In the genomic region with DNA sequence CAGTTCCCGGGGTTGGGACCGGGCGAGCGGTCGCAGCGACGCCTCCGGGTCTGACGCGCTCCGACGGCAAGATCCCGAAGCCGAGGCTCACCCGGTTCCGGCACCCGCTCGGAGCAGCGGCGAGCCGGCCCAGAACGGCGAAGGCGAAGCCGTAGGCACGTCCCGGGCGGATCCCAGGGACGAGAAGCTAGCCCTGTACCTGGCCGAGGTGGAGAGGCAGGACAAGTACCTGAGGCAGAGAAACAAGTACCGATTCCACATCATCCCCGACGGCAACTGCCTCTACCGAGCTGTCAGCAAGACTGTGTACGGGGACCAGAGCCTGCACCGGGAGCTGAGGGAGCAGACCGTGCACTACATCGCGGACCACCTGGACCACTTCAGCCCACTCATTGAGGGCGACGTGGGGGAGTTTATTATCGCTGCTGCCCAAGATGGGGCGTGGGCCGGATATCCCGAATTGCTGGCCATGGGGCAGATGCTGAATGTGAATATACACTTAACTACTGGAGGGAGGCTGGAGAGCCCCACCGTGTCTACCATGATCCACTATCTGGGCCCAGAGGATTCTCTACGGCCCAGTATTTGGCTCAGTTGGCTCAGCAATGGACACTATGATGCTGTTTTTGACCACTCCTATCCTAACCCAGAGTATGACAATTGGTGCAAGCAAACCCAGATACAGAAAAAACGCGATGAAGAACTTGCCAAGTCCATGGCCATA, we compare ENCODE assay signal across 8 mouse cellular contexts. TPM values are rescaled to one million over a fixed set of nuclear protein-coding genes. Genes with fewer than 3 reads are reported as not detected.
DNase-seq lines count a peak whose midpoint lies in the region; ATAC-seq and TF ChIP-seq lines count a peak whose summit lies in the region.

No protein-coding gene starts in this region.

- intact Hi-C loops in left cerebral cortex, postnatal 36 days (cut with DNase I), result loop anchor here (5.0 to 10.0 kb wide), 3 partner anchors 62 to 234 kb away; no protein-coding TSS in a partner anchor

- peak overlapping the region; percentile 59 for H3K4me2 ChIP-seq in forebrain, embryonic 15.5 days (replicated peaks)
- H3K4me2 ChIP-seq in hindbrain, embryonic 14.5 days (replicated peaks), result peak overlapping the region; percentile 79

- no peaks in the 10 kb centered on the region for H3K9me3 ChIP-seq in ES-Bruce4 (replicated peaks; ENCODE audit: control insufficient read depth, insufficient read depth, low read length, poor library complexity, severe bottlenecking)
- no peaks in the 10 kb centered on the region for H3K9me3 ChIP-seq in forebrain, embryonic 15.5 days
- no peaks in the 10 kb centered on the region for H3K9me3 ChIP-seq in hindbrain, embryonic 14.5 days (ENCODE audit: control insufficient read depth, low read length)

- peak overlapping the region; percentile 72 for H3K4me3 ChIP-seq in ES-Bruce4 (ENCODE audit: low read depth, low read length)
- peak overlapping the region; percentile 71 for H3K4me3 ChIP-seq in bone marrow macrophage, adult 2 months (ENCODE audit: insufficient read depth, low read length)
- peak overlapping the region; percentile 92 for H3K4me3 ChIP-seq in forebrain, embryonic 15.5 days
- H3K4me3 ChIP-seq in hindbrain, embryonic 14.5 days (replicated peaks; ENCODE audit: low read length), result peak overlapping the region; percentile 86

- no peak for TF ChIP-seq CTCF in ES-Bruce4 (IDR thresholded peaks at IDR 0.05; ENCODE audit: low read depth, low read length)
- TF ChIP-seq CTCF in bone marrow macrophage, adult 2 months (IDR thresholded peaks at IDR 0.05; ENCODE audit: low read depth, low read length), result no peak

- WGBS in forebrain, embryonic 15.5 days, result 2% methylated on average over 44 of the region's 49 CpGs
- WGBS in hindbrain, embryonic 14.5 days, result 5% methylated on average over 49 of the region's 49 CpGs

- no peak for TF ChIP-seq POLR2A in ES-Bruce4 (IDR thresholded peaks at IDR 0.05; ENCODE audit: insufficient read depth, low read length)
- TF ChIP-seq POLR2A in bone marrow macrophage, adult 2 months (IDR thresholded peaks at IDR 0.05; ENCODE audit: borderline replicate concordance, low read depth, low read length), result no peak

- no peaks in the 10 kb centered on the region for H3K27me3 ChIP-seq in ES-Bruce4 (ENCODE audit: control insufficient read depth, insufficient read depth, low read length, poor library complexity, severe bottlenecking)
- peaks cover 6% of the 10 kb centered on the region; the same call in 1 of the 2 replicates for H3K27me3 ChIP-seq in forebrain, embryonic 15.5 days
- H3K27me3 ChIP-seq in hindbrain, embryonic 14.5 days (ENCODE audit: control insufficient read depth, insufficient read depth, low read length), result peaks cover 26% of the 10 kb centered on the region

- no peaks in the 10 kb centered on the region for H3K4me1 ChIP-seq in ES-Bruce4 (ENCODE audit: control insufficient read depth, insufficient read depth, low read length)
- H3K4me1 ChIP-seq in bone marrow macrophage, adult 2 months (ENCODE audit: control insufficient read depth, insufficient read depth, low read length), result peaks cover 17% of the 10 kb centered on the region
- peaks cover 21% of the 10 kb centered on the region for H3K4me1 ChIP-seq in forebrain, embryonic 15.5 days
- H3K4me1 ChIP-seq in hindbrain, embryonic 14.5 days (replicated peaks; ENCODE audit: control insufficient read depth, insufficient read depth, low read length), result peaks cover 10% of the 10 kb centered on the region

- ATAC-seq in forebrain, embryonic 15.5 days (replicated peaks), result no peak
- ATAC-seq in hindbrain, embryonic 14.5 days (ENCODE audit: low FRiP score), result peak; percentile 3; the same call in 1 of the 2 replicates
- ATAC-seq in megakaryocyte-erythroid progenitor cell, adult 5-6 weeks (replicated peaks; ENCODE audit: low FRiP score, low TSS enrichment, poor library complexity, severe bottlenecking), result peak; percentile 12

- DNase-seq in hindbrain, embryonic 14.5 days (ENCODE audit: low spot score), result no peak
- DNase-seq in left cerebral cortex, postnatal 36 days (ENCODE audit: low spot score in 2 of 2), result peak; percentile 54
- DNase-seq in skeletal muscle tissue, adult 2 months (ENCODE audit: low read depth, low spot score), result peak; percentile 32
- no peak for DNase-seq in MN1 (ENCODE audit: low spot score)

- H3K27ac ChIP-seq in ES-Bruce4 (ENCODE audit: insufficient read depth, low read length), result no peak overlapping the region
- peak overlapping the region; percentile 78 for H3K27ac ChIP-seq in bone marrow macrophage, adult 2 months (ENCODE audit: insufficient read depth, low read depth, low read length)
- peak overlapping the region; percentile 92 for H3K27ac ChIP-seq in forebrain, embryonic 15.5 days (replicated peaks)
- H3K27ac ChIP-seq in hindbrain, embryonic 14.5 days, result 0 out of 2 replicates have a peak overlapping the region, but pooled peaks have one; percentile 89

- H3K9ac ChIP-seq in ES-Bruce4 (ENCODE audit: low read depth, poor library complexity, severe bottlenecking), result peak overlapping the region; percentile 99
- peak overlapping the region; percentile 75 for H3K9ac ChIP-seq in forebrain, embryonic 15.5 days (replicated peaks)
- H3K9ac ChIP-seq in hindbrain, embryonic 14.5 days, result peak overlapping the region; percentile 77

- no peaks in the 10 kb centered on the region for H3K36me3 ChIP-seq in ES-Bruce4 (ENCODE audit: control insufficient read depth, insufficient read depth, low read length, poor library complexity, severe bottlenecking)
- no peaks in the 10 kb centered on the region for H3K36me3 ChIP-seq in forebrain, embryonic 15.5 days
- H3K36me3 ChIP-seq in hindbrain, embryonic 14.5 days (replicated peaks; ENCODE audit: control insufficient read depth, insufficient read depth), result no peaks in the 10 kb centered on the region

- no peak for TF ChIP-seq EP300 in ES-Bruce4 (IDR thresholded peaks at IDR 0.05; ENCODE audit: insufficient read depth, low read depth, low read length)

RNA-seq across cellular contexts. Expression of a gene that starts 1.3 kb away (rescaled TPM):
- polyA plus RNA-seq in ES-Bruce4 (2011; ENCODE audit: insufficient read depth, insufficient read length, low read depth, missing spikeins), result 10.7 and 12.4 TPM in 2 replicates
- polyA plus RNA-seq in bone marrow macrophage, adult 2 months (2012; ENCODE audit: insufficient read depth, insufficient read length, missing spikeins), result 11.3 and 12.5 TPM in 2 replicates
- polyA plus RNA-seq in forebrain, embryonic 15.5 days (2015; fragmentation: Nextera tagmentation; extraction: Ambion mirVana), result 1.8 and 1.9 TPM in 2 replicates
- polyA plus RNA-seq in hindbrain, embryonic 14.5 days (2014; fragmentation: Nextera tagmentation; extraction: Ambion mirVana), result 2.3 and 2.6 TPM in 2 replicates
- 10 to 100 TPM; 23.4 to 30.0 TPM for total RNA-seq in left cerebral cortex, postnatal 36 days (2021)
- 2.5 and 2.7 TPM in 2 replicates for total RNA-seq in megakaryocyte-erythroid progenitor cell, adult 5-6 weeks (2014; fragmentation: Nextera tagmentation)
- 5.9 and 6.1 TPM in 2 replicates for total RNA-seq in megakaryocyte-erythroid progenitor cell, adult 5-6 weeks (2017)

Comparison
In these comparisons a context has a peak if more than half of its experiments do, and no peak if none do; other contexts are left out.
1. DNase-seq: peak in left cerebral cortex, postnatal 36 days (2 of 2) and skeletal muscle tissue, adult 2 months (single experiment); none in hindbrain, embryonic 14.5 days (single experiment) and MN1 (single experiment).
2. Peak in every context shown above with its lines, with median percentiles within 50 percentile points of each other: H3K4me3 ChIP-seq and H3K9ac ChIP-seq.